Mouse (Mus musculus) myocyte (in vitro differentiated cells): ENCODE data around the gene Akr1a1. TPM values are rescaled to one million over a fixed set of nuclear protein-coding genes. Genes with fewer than 3 reads are reported as not detected.

Source experiments
- H3K27me3 ChIP-seq: one replicate; pipeline ENCODE4 v1.6.1; 2011; ENCODE audit not compliant: control insufficient read depth, insufficient read depth, insufficient read length
- H3K36me3 ChIP-seq: one replicate; pipeline ENCODE4 v1.6.1; 2011; ENCODE audit not compliant: control insufficient read depth, insufficient read depth
- H3K4me2 ChIP-seq: one replicate; pipeline ENCODE4 v1.6.1; 2011; ENCODE audit warnings: low read depth, control low read depth
- H3K4me3 ChIP-seq: one replicate; pipeline ENCODE4 v1.5.1; 2011; ENCODE audit warnings: mild to moderate bottlenecking, control low read depth, moderate library complexity
- H3K79me2 ChIP-seq: one replicate; pipeline ENCODE4 v1.6.1; 2011; ENCODE audit not compliant: control insufficient read depth, insufficient read depth
- H3ac ChIP-seq: one replicate; pipeline ENCODE4 v1.6.1; 2011; ENCODE audit not compliant: control insufficient read depth, insufficient read length
- CEBPB ChIP-seq: IDR thresholded peaks from 2 replicates; pipeline ENCODE4 v1.6.1; 2011; ENCODE audit warnings: mild to moderate bottlenecking, moderate library complexity; ENCODE audit not compliant: poor library complexity, insufficient read depth, severe bottlenecking
- E2F4 ChIP-seq: IDR thresholded peaks from one replicate; pipeline ENCODE4 v1.6.1; 2011; ENCODE audit warnings: mild to moderate bottlenecking, control low read depth, moderate library complexity; ENCODE audit not compliant: insufficient read depth
- MAX ChIP-seq: IDR thresholded peaks from one replicate; pipeline ENCODE4 v1.6.1; 2011; ENCODE audit warnings: low read depth, mild to moderate bottlenecking, control low read depth
- MYOD1 ChIP-seq, 3 experiments: IDR thresholded peaks; one replicate each; pipeline ENCODE4 v1.6.1; 2011; ENCODE audit warnings: control low read depth in 2 of 3, low read depth in 2 of 3, mild to moderate bottlenecking in 2 of 3, moderate library complexity in 1 of 3; ENCODE audit not compliant: insufficient read length in 2 of 3, control insufficient read depth in 1 of 3
- MYOG ChIP-seq, 3 experiments: IDR thresholded peaks; one replicate each; pipeline ENCODE4 v1.6.1; 2011; ENCODE audit warnings: control low read depth in 2 of 3, low read depth in 2 of 3, mild to moderate bottlenecking in 2 of 3; ENCODE audit not compliant: insufficient read length in 2 of 3, control insufficient read depth in 1 of 3, insufficient read depth in 1 of 3
- POLR2A ChIP-seq: IDR thresholded peaks from one replicate; pipeline ENCODE4 v1.6.1; 2011; ENCODE audit warnings: low read depth, mild to moderate bottlenecking, control low read depth, moderate library complexity; ENCODE audit not compliant: insufficient read length
- POLR2AphosphoS2 ChIP-seq: IDR thresholded peaks from one replicate; pipeline ENCODE4 v1.6.1; 2011; ENCODE audit warnings: low read depth, control low read depth; ENCODE audit not compliant: insufficient read length
- REST ChIP-seq: IDR thresholded peaks from one replicate; pipeline ENCODE4 v1.6.1; 2011; ENCODE audit warnings: mild to moderate bottlenecking, control low read depth, moderate library complexity; ENCODE audit not compliant: insufficient read depth, insufficient read length
- SRF ChIP-seq: IDR thresholded peaks from one replicate; pipeline ENCODE4 v1.6.1; 2011; ENCODE audit warnings: low read depth; ENCODE audit not compliant: control insufficient read depth, insufficient read length
- TCF12 ChIP-seq: IDR thresholded peaks from one replicate; pipeline ENCODE4 v1.6.1; 2011; ENCODE audit warnings: mild to moderate bottlenecking, control low read depth; ENCODE audit not compliant: poor library complexity, insufficient read depth, severe bottlenecking
- TCF3 ChIP-seq: IDR thresholded peaks from one replicate; pipeline ENCODE4 v1.6.1; 2011; ENCODE audit warnings: low read depth, control low read depth; ENCODE audit not compliant: insufficient read length
- USF1 ChIP-seq: IDR thresholded peaks from one replicate; pipeline ENCODE4 v1.6.1; 2011; ENCODE audit warnings: low read depth, mild to moderate bottlenecking, control low read depth, moderate library complexity
- polyA plus RNA-seq: library from polyadenylated mRNA; unstranded; fragments of >200 nt; fragmentation: generic; extraction: Trizol; gene quantifications from one replicate; pipeline ENCODE4 v1.2.1, GENCODE M21; 2012; ENCODE audit warnings: missing spikeins

The Akr1a1 gene
- polyA plus RNA-seq, 1 experiment: 746 TPM

GRCm38 (mm10) chr4:116635197-116635596 lies 16.3 kb downstream of the Akr1a1 start:
- no peak overlapping the region for H3K4me2 ChIP-seq
- H3K4me3 ChIP-seq: no peak overlapping the region
- no peak overlapping the region for H3ac ChIP-seq
- H3K27me3 ChIP-seq: no peaks in the 10 kb centered on the region
- H3K79me2 ChIP-seq: no peaks in the 10 kb centered on the region
- H3K36me3 ChIP-seq: peaks cover 31% of the 10 kb centered on the region
- TF ChIP-seq TCF12: no peak
- TF ChIP-seq CEBPB: no peak
- no peak for TF ChIP-seq MAX
- TF ChIP-seq TCF3: no peak
- no peak for TF ChIP-seq REST
- no peak for TF ChIP-seq MYOG (IDR thresholded peaks at IDR 0.05; ENCODE audit: control insufficient read depth in 1 of 3, insufficient read depth in 1 of 3, insufficient read length in 2 of 3, low read depth in 2 of 3)
- TF ChIP-seq POLR2AphosphoS2: no peak
- TF ChIP-seq MYOD1 (IDR thresholded peaks at IDR 0.05; ENCODE audit: control insufficient read depth in 1 of 3, insufficient read length in 2 of 3, low read depth in 2 of 3): no peak
- TF ChIP-seq USF1: no peak
- TF ChIP-seq E2F4: no peak
- no peak for TF ChIP-seq POLR2A
- no peak for TF ChIP-seq SRF

- Histone ChIP-seq H3ac (peak within 1 kb of the TSS; percentile 16), H3K4me2 (peak within 1 kb of the TSS; percentile 95), H3K36me3 (no peaks in the 10 kb centered on the region), H3K4me3 (peak within 1 kb of the TSS; percentile 81), H3K79me2 (peaks cover 35% of the 10 kb centered on the region), H3K27me3 (no peaks in the 10 kb centered on the region)
- peak; percentile 58 for TF ChIP-seq E2F4
- TF ChIP-seq TCF3: no peak
Observed at GRCm38 (mm10) chr4:116627722-116628662, 23.5 kb downstream of the Akr1a1 start, which contains the start of gene Nasp. Gene Nasp (minus strand): TSS chr4:116627941.

GRCm38 (mm10) chr4:116627359-116627716 lies 24.1 kb downstream of the Akr1a1 start:
- Histone ChIP-seq H3K4me2 (peak overlapping the region; percentile 87), H3K27me3 (no peaks in the 10 kb centered on the region), H3K4me3 (peak overlapping the region; percentile 81), H3ac (peak overlapping the region; percentile 16), H3K79me2 (peaks cover 41% of the 10 kb centered on the region), H3K36me3 (peaks cover 2% of the 10 kb centered on the region)
- TF ChIP-seq POLR2AphosphoS2 (peak; percentile 72), POLR2A (peak; percentile 87), REST (no peak), MYOG (IDR thresholded peaks at IDR 0.05; ENCODE audit: control insufficient read depth in 1 of 3, insufficient read depth in 1 of 3, insufficient read length in 2 of 3, low read depth in 2 of 3) (no peak)

- Histone ChIP-seq H3K4me2 (peak overlapping the region; percentile 95), H3ac (peak overlapping the region; percentile 16), H3K36me3 (peaks cover 6% of the 10 kb centered on the region), H3K79me2 (peaks cover 47% of the 10 kb centered on the region), H3K27me3 (no peaks in the 10 kb centered on the region), H3K4me3 (peak overlapping the region; percentile 81)
- TF ChIP-seq REST (no peak), E2F4 (peak; percentile 72)
Observed at GRCm38 (mm10) chr4:116626658-116627358, 24.7 kb downstream of the Akr1a1 start.

- Histone ChIP-seq H3K27me3 (no peaks in the 10 kb centered on the region), H3K4me2 (no peak overlapping the region), H3K36me3 (peaks cover 16% of the 10 kb centered on the region), H3ac (no peak overlapping the region), H3K4me3 (no peak overlapping the region), H3K79me2 (peaks cover 60% of the 10 kb centered on the region)
- TF ChIP-seq SRF: no peak
- no peak for TF ChIP-seq MYOD1 (IDR thresholded peaks at IDR 0.05; ENCODE audit: control insufficient read depth in 1 of 3, insufficient read length in 2 of 3, low read depth in 2 of 3)
- no peak for TF ChIP-seq CEBPB
- no peak for TF ChIP-seq USF1
- TF ChIP-seq TCF3: no peak
- no peak for TF ChIP-seq POLR2AphosphoS2
- no peak for TF ChIP-seq MYOG (IDR thresholded peaks at IDR 0.05; ENCODE audit: control insufficient read depth in 1 of 3, insufficient read depth in 1 of 3, insufficient read length in 2 of 3, low read depth in 2 of 3)
- TF ChIP-seq POLR2A: no peak
- no peak for TF ChIP-seq TCF12
- no peak for TF ChIP-seq E2F4
- TF ChIP-seq REST: no peak
- no peak for TF ChIP-seq MAX
Observed at GRCm38 (mm10) chr4:116624831-116625230, 26.6 kb downstream of the Akr1a1 start.
